Mouse (Mus musculus) small intestine, adult 2 months (tissue): ENCODE results near the gene Gpr35. TPM values are rescaled to one million over a fixed set of nuclear protein-coding genes. Genes with fewer than 3 reads are reported as not detected.

ENCODE experiments used
- H3K27ac ChIP-seq: fragments of 200-500 bp; 2 replicates; pipeline ENCODE4 v1.5.1; 2012; ENCODE audit warnings: low read depth, low read length, control low read depth, inconsistent platforms; ENCODE audit not compliant: insufficient read depth
- H3K27me3 ChIP-seq: fragments of 200-500 bp; 2 replicates; pipeline ENCODE4 v1.6.1; 2012; ENCODE audit warnings: mild to moderate bottlenecking, moderate library complexity, low read length, inconsistent platforms; ENCODE audit not compliant: control insufficient read depth, insufficient read depth
- H3K36me3 ChIP-seq: fragments of 200-500 bp; 2 replicates; pipeline ENCODE4 v1.6.1; 2012; ENCODE audit warnings: mild to moderate bottlenecking, low read length, control low read depth, inconsistent platforms; ENCODE audit not compliant: control insufficient read depth, insufficient read depth
- H3K4me1 ChIP-seq: fragments of 200-500 bp; 2 replicates; pipeline ENCODE4 v1.6.1; 2012; ENCODE audit warnings: low read length, inconsistent platforms, mixed read lengths; ENCODE audit not compliant: control insufficient read depth, insufficient read depth, insufficient read length
- H3K4me3 ChIP-seq: fragments of 200-500 bp; 2 replicates; pipeline ENCODE4 v1.5.1; 2012; ENCODE audit warnings: low read depth, mild to moderate bottlenecking, control low read depth, inconsistent platforms, low read length, moderate library complexity
- CTCF ChIP-seq: fragments of 200-500 bp; IDR thresholded peaks from 2 replicates; pipeline ENCODE4 v1.5.1; 2012; ENCODE audit warnings: low read depth, mild to moderate bottlenecking, control low read depth, inconsistent platforms, low read length, moderate library complexity, mixed read lengths; ENCODE audit not compliant: insufficient replicate concordance, insufficient read length; ENCODE audit errors: extremely low read depth
- POLR2A ChIP-seq: fragments of 200-500 bp; IDR thresholded peaks from 2 replicates; pipeline ENCODE4 v1.6.1; 2012; ENCODE audit warnings: low read depth, mild to moderate bottlenecking, control low read depth, inconsistent platforms, low read length, moderate library complexity
- WGBS: fragments of 180-500 bp; shearing (Covaris S2); methylation state at CpG from one replicate; pipeline ENCODE4 v1.1.7; 2018; 5-methylcytosine and 5-hydroxymethylcytosine counted together
- polyA plus RNA-seq: library from polyadenylated mRNA; depleted of rRNA; stranded (reverse); fragments of >200 nt; gene quantifications from 2 replicates; pipeline ENCODE4 v1.2.3, GENCODE M21; 2012

The Gpr35 gene
- polyA plus RNA-seq, 1 experiment: 25.9 TPM

- Histone ChIP-seq H3K36me3 (0 out of 2 replicates have a peak, but pooled peaks cover 3% of the 10 kb centered on the region), H3K27ac (no peak overlapping the region), H3K4me3 (no peak overlapping the region), H3K27me3 (no peaks in the 10 kb centered on the region), H3K4me1 (no peaks in the 10 kb centered on the region)
- WGBS: 78% methylated on average over 7 of the region's 7 CpGs
- TF ChIP-seq POLR2A (no peak), CTCF (no peak)
Measured at GRCm38 (mm10) chr1:92971879-92972795, 21.5 kb downstream of the Gpr35 start.

- Histone ChIP-seq H3K36me3 (0 out of 2 replicates have a peak, but pooled peaks cover 3% of the 10 kb centered on the region), H3K4me3 (no peak overlapping the region), H3K27ac (no peak overlapping the region), H3K4me1 (no peaks in the 10 kb centered on the region), H3K27me3 (no peaks in the 10 kb centered on the region)
- TF ChIP-seq CTCF (no peak), POLR2A (no peak)
- WGBS: 47% methylated on average over 1 of the region's 1 CpGs
Measured at GRCm38 (mm10) chr1:92972854-92973253, 22.2 kb downstream of the Gpr35 start.

GRCm38 (mm10) chr1:92976141-92976566, 25.5 kb downstream of the Gpr35 start:
- H3K4me3 ChIP-seq: no peak overlapping the region
- no peaks in the 10 kb centered on the region for H3K4me1 ChIP-seq
- 0 out of 2 replicates have a peak, but pooled peaks cover 3% of the 10 kb centered on the region for H3K36me3 ChIP-seq
- H3K27ac ChIP-seq: no peak overlapping the region
- no peak for TF ChIP-seq CTCF
- WGBS: 66% methylated on average over 6 of the region's 6 CpGs
- H3K27me3 ChIP-seq: no peaks in the 10 kb centered on the region

- Histone ChIP-seq H3K4me1 (no peaks in the 10 kb centered on the region), H3K4me3 (no peak overlapping the region), H3K27me3 (no peaks in the 10 kb centered on the region), H3K36me3 (peaks cover 4% of the 10 kb centered on the region), H3K27ac (no peak overlapping the region)
- no peak for TF ChIP-seq POLR2A
- TF ChIP-seq CTCF: no peak
- WGBS: 57% methylated on average over 7 of the region's 7 CpGs
Measured at GRCm38 (mm10) chr1:92978645-92979044, 28.0 kb downstream of the Gpr35 start.

- WGBS: 65% methylated on average over 11 of the region's 11 CpGs
- Histone ChIP-seq H3K4me1 (no peaks in the 10 kb centered on the region), H3K27ac (no peak overlapping the region), H3K4me3 (no peak overlapping the region), H3K36me3 (peaks cover 4% of the 10 kb centered on the region), H3K27me3 (no peaks in the 10 kb centered on the region)
- TF ChIP-seq CTCF: no peak
- TF ChIP-seq POLR2A: no peak
Measured at GRCm38 (mm10) chr1:92979073-92979602, 28.5 kb downstream of the Gpr35 start.

GRCm38 (mm10) chr1:92981056-92981845, 30.6 kb downstream of the Gpr35 start:
- peaks cover 7% of the 10 kb centered on the region for H3K36me3 ChIP-seq
- no peak overlapping the region for H3K27ac ChIP-seq
- H3K27me3 ChIP-seq: no peaks in the 10 kb centered on the region
- TF ChIP-seq CTCF: no peak
- no peak for TF ChIP-seq POLR2A
- WGBS: 83% methylated on average over 7 of the region's 7 CpGs
- no peaks in the 10 kb centered on the region for H3K4me1 ChIP-seq
- no peak overlapping the region for H3K4me3 ChIP-seq

- 94% methylated on average over 17 of the region's 17 CpGs for WGBS
- H3K4me3 ChIP-seq: no peak overlapping the region
- no peak for TF ChIP-seq POLR2A
- TF ChIP-seq CTCF: no peak
- H3K27me3 ChIP-seq: no peaks in the 10 kb centered on the region
- H3K27ac ChIP-seq: no peak overlapping the region
- no peaks in the 10 kb centered on the region for H3K4me1 ChIP-seq
- H3K36me3 ChIP-seq: peaks cover 7% of the 10 kb centered on the region
Measured at GRCm38 (mm10) chr1:92982931-92983605, 32.4 kb downstream of the Gpr35 start.
